Mouse (Mus musculus) liver, postnatal 0 days (tissue): ENCODE measurements at regions not wholly inside any gene's neighbourhood (a gene's known extent, or its start where the extent isn't known, plus 50 kb on each side); places are given as distances from the start of the nearest gene placed in this dataset.
"Not testable (repeated sequence)": the region's sequence is repeated elsewhere in the genome, so short reads cannot be mapped to it uniquely, and the experiment has no call there.

Source experiments
- ATAC-seq: fragments of 200-750 bp; cut with Nextera tagmentation; 2 replicates; pipeline ENCODE4 v1.8.0; 2017; ENCODE audit warnings: mild to moderate bottlenecking, moderate library complexity
- DNase-seq: peaks from one replicate; pipeline ENCODE4 v3.0.0-alpha.2; 2016
- H3K27ac ChIP-seq: fragments of 300-500 bp; sonication (generic); 2 replicates; pipeline ENCODE4 v1.5.1; 2014; ENCODE audit warnings: antibody characterized with exemption, moderate library complexity, mild to moderate bottlenecking, low read depth
- H3K27me3 ChIP-seq: fragments of 300-500 bp; sonication (generic); 2 replicates; pipeline ENCODE4 v1.6.1; 2014; ENCODE audit warnings: low read length, control low read depth, mixed read lengths; ENCODE audit not compliant: insufficient read depth
- H3K36me3 ChIP-seq: fragments of 300-500 bp; sonication (generic); replicated peaks from 2 replicates; pipeline ENCODE4 v1.6.1; 2014; ENCODE audit warnings: mild to moderate bottlenecking, control low read depth, low read length, moderate library complexity, mixed read lengths; ENCODE audit not compliant: insufficient read depth
- H3K4me1 ChIP-seq: fragments of 300-500 bp; sonication (generic); 2 replicates; pipeline ENCODE4 v1.6.1; 2014; ENCODE audit warnings: antibody characterized with exemption, mild to moderate bottlenecking, control low read depth; ENCODE audit not compliant: insufficient read depth
- H3K4me2 ChIP-seq: fragments of 300-500 bp; sonication (generic); 2 replicates; pipeline ENCODE4 v1.6.1; 2014; ENCODE audit warnings: low read depth, mild to moderate bottlenecking, low read length, moderate library complexity, mixed read lengths
- H3K4me3 ChIP-seq: fragments of 300-500 bp; sonication (generic); 2 replicates; pipeline ENCODE4 v1.5.1; 2014; ENCODE audit warnings: low read depth, low read length
- H3K9ac ChIP-seq: fragments of 300-500 bp; sonication (generic); replicated peaks from 2 replicates; pipeline ENCODE4 v1.6.1; 2014; ENCODE audit warnings: mild to moderate bottlenecking, moderate library complexity
- H3K9me3 ChIP-seq: fragments of 300-500 bp; sonication (generic); 2 replicates; pipeline ENCODE4 v1.6.1; 2016; ENCODE audit warnings: mild to moderate bottlenecking, control low read depth, low read length, mixed read lengths
- CTCF ChIP-seq: sonication (generic); IDR thresholded peaks from 2 replicates; pipeline ENCODE4 v1.5.1; 2016; ENCODE audit warnings: antibody characterized with exemption, low read depth
- EP300 ChIP-seq: IDR thresholded peaks from 2 replicates; pipeline ENCODE4 v1.6.1; 2016; ENCODE audit warnings: antibody characterized with exemption, low read depth, mild to moderate bottlenecking
- WGBS: fragments of 180-500 bp; shearing (Covaris S2); extraction: QIAGEN DNeasy Blood & Tissue Kit; methylation state at CpG from one replicate; pipeline ENCODE4 v1.1.7; 2014; ENCODE audit not compliant: insufficient replicate concordance; 5-methylcytosine and 5-hydroxymethylcytosine counted together

DNA sequence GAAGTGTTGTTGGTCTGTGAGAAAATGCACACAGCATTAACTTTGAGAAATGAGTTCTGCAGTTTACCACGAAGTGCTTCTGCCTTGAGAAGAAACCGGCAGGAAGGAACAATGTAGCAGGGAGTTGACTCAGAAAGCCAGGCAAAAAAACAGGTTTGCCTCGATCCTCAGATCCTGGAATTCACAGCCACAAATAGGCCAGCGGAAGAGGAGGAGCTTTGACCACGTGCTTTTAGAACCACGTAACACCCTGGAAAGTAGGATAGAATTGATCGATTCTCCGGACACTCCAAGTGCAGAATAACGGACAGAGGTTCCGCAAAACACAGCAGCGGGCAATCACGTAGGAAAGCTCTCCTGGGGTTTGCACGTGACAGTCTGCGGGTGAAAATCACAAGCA, 106.0 kb upstream of the Rhobtb1 start:
- Histone ChIP-seq H3K36me3 (no peaks in the 10 kb centered on the region), H3K9ac (no peak overlapping the region), H3K9me3 (no peaks in the 10 kb centered on the region), H3K4me3 (no peak overlapping the region), H3K4me1 (peaks cover 4% of the 10 kb centered on the region; the same call in 1 of the 2 replicates), H3K27ac (no peak overlapping the region), H3K4me2 (no peak overlapping the region), H3K27me3 (no peaks in the 10 kb centered on the region)
- no peak for DNase-seq
- WGBS = 69% methylated on average over 14 of the region's 14 CpGs
- ATAC-seq = no peak
- TF ChIP-seq CTCF = no peak
- TF ChIP-seq EP300 = no peak

DNA sequence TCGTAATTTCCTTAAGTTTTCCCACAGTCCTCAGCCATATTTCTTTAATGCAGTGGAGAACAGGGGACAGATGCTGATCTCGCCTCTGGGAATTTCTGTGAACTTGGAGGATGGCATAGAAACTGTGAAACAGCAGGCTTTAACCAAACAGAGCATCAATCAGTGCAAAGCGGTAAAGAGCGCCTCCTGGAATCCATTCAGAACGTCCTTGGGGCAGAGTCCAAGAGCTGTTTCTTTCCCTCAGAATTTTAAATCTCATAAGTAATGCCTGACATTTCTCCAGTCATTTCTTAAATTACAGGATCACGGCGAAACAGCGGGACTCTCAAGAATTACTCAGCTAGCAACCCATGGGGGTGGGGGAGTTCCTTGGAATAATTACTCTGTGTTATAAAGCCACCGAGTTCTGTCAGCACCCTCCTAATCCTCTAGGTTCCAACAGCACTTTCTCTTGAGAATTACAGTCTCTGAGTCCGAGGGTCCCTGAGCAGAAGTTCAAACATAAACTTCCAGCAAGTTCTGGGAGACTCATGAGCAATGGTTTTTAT, 105.2 kb upstream of the Rhobtb1 start:
- H3K4me2 ChIP-seq = no peak overlapping the region
- 63% methylated on average over 10 of the region's 10 CpGs for WGBS
- no peak overlapping the region for H3K9ac ChIP-seq
- H3K4me3 ChIP-seq = no peak overlapping the region
- H3K27me3 ChIP-seq = no peaks in the 10 kb centered on the region
- H3K4me1 ChIP-seq = peaks cover 4% of the 10 kb centered on the region; the same call in 1 of the 2 replicates
- no peak for DNase-seq
- TF ChIP-seq EP300 (no peak), CTCF (no peak)
- ATAC-seq = no peak
- H3K9me3 ChIP-seq = no peaks in the 10 kb centered on the region
- H3K36me3 ChIP-seq = no peaks in the 10 kb centered on the region
- H3K27ac ChIP-seq = no peak overlapping the region

DNA sequence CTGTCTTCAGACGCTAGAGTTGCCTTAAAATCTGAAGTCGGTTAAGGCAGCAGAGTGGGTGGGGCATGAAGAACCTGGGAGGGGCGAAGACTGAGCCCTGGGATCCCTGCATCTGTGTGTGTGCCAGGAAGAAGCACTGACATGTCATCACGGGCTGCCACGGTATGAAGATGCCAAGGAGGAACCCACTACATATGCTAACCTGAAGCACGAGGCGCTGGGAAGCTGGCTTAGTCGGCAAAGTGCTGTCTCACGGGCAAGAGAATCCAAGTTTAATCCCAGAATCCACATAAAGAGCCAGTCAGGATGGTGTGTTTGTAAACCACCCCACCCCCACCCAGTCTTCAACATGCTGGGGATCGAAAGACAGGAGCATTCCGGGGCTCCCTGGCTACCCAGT, 73.2 kb upstream of the Rhobtb1 start:
- Histone ChIP-seq H3K4me3 (no peak overlapping the region), H3K36me3 (no peaks in the 10 kb centered on the region), H3K4me1 (no peaks in the 10 kb centered on the region), H3K4me2 (no peak overlapping the region), H3K27ac (no peak overlapping the region), H3K9me3 (no peaks in the 10 kb centered on the region), H3K9ac (no peak overlapping the region), H3K27me3 (no peaks in the 10 kb centered on the region)
- no peak for TF ChIP-seq EP300
- TF ChIP-seq CTCF = no peak
- DNase-seq (no peak), ATAC-seq (no peak)
- WGBS = 67% methylated on average over 11 of the region's 11 CpGs

DNA sequence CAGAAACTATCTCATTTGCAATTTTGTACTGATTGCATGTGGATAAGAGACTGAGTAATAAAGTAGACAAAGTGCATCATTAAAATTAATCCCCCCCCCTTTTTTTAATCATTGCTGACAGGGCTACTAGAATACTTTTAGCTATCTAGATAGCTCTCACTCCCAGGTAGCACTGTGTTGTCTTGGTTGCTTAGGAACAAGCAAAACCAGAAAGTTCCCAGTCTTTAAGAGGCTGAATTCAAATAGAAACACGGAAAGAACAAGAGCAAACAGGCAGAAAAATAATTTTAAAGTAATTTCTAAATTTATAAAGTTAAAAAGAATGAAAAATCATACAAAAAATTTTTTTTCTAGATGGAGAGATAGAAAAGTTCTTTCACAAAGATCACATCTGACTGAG, 65.0 kb upstream of the Rhobtb1 start:
- H3K4me3 ChIP-seq = no peak overlapping the region
- WGBS = 50% methylated on average over 1 of the region's 1 CpGs
- no peak for ATAC-seq
- H3K4me1 ChIP-seq = no peaks in the 10 kb centered on the region
- no peaks in the 10 kb centered on the region for H3K27me3 ChIP-seq
- H3K9me3 ChIP-seq = no peaks in the 10 kb centered on the region
- no peak overlapping the region for H3K27ac ChIP-seq
- no peak overlapping the region for H3K9ac ChIP-seq
- DNase-seq = no peak
- no peak overlapping the region for H3K4me2 ChIP-seq
- no peaks in the 10 kb centered on the region for H3K36me3 ChIP-seq
- TF ChIP-seq EP300 = no peak
- no peak for TF ChIP-seq CTCF

DNA sequence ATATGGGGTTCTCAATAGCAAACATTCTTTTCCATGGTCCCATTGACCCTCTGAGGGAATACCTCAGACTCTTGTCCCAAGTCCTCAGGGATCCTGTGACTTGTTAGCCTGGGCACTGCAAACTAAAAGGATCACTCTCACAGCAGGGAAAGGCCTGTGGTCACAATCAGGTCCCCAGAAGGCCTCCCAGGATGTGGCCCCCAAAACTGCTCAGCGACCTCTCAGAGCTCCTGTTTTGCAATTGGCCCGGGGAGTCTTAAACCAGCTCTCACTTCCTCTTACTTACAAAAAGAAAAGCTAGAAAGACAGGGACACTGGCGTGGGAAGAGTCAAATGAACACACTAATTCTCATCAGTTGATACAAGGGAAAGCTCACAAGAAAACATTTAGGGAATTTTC, 59.4 kb upstream of the Rhobtb1 start:
- H3K4me1 ChIP-seq = no peaks in the 10 kb centered on the region
- H3K4me3 ChIP-seq = no peak overlapping the region
- 36% methylated on average over 3 of the region's 3 CpGs for WGBS
- no peak overlapping the region for H3K4me2 ChIP-seq
- ATAC-seq (no peak), DNase-seq (no peak)
- no peaks in the 10 kb centered on the region for H3K27me3 ChIP-seq
- no peaks in the 10 kb centered on the region for H3K36me3 ChIP-seq
- no peaks in the 10 kb centered on the region for H3K9me3 ChIP-seq
- H3K9ac ChIP-seq = no peak overlapping the region
- no peak overlapping the region for H3K27ac ChIP-seq
- TF ChIP-seq EP300 (no peak), CTCF (no peak)

DNA sequence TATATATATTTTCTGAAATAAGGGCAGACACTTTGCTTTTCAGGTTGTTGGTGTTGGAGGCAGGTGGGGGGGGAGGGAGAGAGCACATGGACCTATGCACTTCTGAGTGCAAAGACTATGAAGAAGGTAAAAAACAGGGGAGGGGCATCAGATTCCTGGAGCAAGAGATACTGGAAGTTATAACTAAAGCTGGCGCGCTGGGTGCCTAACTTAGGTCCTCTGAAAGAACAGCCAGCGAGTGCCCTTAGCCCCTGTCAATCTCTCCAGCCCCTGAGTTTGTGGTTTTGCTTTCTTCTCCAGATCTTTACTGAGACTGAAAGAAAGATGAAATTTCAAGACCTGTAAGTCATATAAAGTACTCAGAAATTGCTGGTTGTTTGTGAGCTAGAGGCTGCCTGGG, 51.2 kb upstream of the Rhobtb1 start:
- H3K27me3 ChIP-seq = no peaks in the 10 kb centered on the region
- DNase-seq = no peak
- no peak for TF ChIP-seq CTCF
- no peak for TF ChIP-seq EP300
- no peaks in the 10 kb centered on the region; the same call in 1 of the 2 replicates for H3K4me1 ChIP-seq
- no peak for ATAC-seq
- H3K9ac ChIP-seq = no peak overlapping the region
- no peak overlapping the region for H3K4me2 ChIP-seq
- H3K36me3 ChIP-seq = no peaks in the 10 kb centered on the region
- H3K4me3 ChIP-seq = no peak overlapping the region
- H3K9me3 ChIP-seq = no peaks in the 10 kb centered on the region
- H3K27ac ChIP-seq = no peak overlapping the region
- WGBS = 78% methylated on average over 3 of the region's 3 CpGs

DNA sequence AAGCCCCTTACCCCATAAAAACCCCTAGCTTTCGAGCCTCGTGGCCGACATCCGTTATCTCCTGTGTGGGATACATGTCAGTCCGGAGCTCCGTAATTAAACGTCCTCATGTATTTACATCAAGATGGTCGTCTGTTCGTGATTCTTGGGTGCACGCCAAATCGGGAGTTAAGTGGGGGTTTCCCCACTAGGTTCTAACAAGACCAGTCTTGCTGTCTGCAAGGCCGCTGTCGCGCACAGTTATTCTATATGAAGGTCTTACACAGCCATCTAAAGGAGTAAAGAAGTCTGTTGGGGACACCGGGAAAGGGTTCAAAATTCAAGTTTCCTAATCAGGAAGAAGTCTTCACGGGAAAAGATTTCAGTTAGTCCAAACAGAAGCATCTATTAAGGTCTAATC, 50.5 kb upstream of the Rhobtb1 start:
- not testable (repeated sequence) for DNase-seq, H3K4me1 ChIP-seq, H3K27ac ChIP-seq, H3K4me2 ChIP-seq, H3K36me3 ChIP-seq, H3K4me3 ChIP-seq, ATAC-seq, H3K9me3 ChIP-seq, H3K27me3 ChIP-seq, H3K9ac ChIP-seq
- 76% methylated on average over 16 of the region's 16 CpGs for WGBS
